Mouse (Mus musculus) gastrocnemius, postnatal 14 days (tissue): ENCODE data around the gene Trappc10. TPM values are rescaled to one million over a fixed set of nuclear protein-coding genes. Genes with fewer than 3 reads are reported as not detected.

ENCODE experiments used
- DNase-seq: peaks from one replicate; pipeline ENCODE4 v3.0.0; 2021; ENCODE audit warnings: mixed read lengths
- intact Hi-C: fragments of 180-260 bp; cut with DNase I; formaldehyde crosslinking; loops from one replicate; pipeline ENCODE4 v1.15.1; 2025; ENCODE audit warnings: low total_unique reads
- total RNA-seq, 2 experiments: library from RNA; stranded (reverse); gene quantifications; 2 replicates each; pipeline ENCODE4 v1.2.3; 2021

The Trappc10 gene
- total RNA-seq, 2 experiments from 2014 or later = 30.3 to 31.7 TPM

DNA sequence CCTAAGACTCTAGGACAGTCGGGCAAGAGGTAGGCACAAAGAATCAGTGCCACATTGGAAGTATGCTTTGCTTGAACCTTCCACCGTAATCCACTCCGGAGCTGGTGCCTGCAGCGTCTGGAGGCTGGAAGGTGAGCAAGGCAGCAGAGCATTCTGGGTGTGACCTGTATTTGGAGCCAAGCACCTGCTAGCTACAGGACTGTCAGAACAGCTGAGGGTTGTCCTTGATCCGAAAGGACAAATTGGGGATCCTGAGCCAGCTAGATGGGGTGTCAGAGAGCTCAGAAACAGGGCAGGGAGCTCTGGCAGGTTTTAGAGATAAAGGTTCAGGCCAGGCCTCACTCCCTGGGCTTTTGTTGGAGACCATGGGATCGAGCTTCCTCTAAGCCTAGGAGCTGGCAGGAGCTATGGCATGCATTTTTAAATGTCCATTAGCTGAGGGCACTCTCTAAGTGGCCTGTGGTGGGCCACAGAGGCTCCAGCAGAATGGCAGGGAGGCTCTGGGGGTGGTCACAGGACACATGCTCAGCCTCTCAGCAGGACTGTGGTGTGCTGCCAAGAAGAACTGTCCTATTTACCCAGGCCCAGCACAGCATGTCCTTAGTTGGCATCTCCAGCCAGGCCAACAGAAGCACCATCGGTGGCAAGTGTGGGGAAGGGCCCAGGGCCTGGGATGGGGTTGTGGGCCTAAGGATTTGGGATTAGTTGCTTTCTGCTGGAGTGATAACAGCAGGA, 16.6 kb upstream of the Trappc10 start:
- DNase-seq = peak; percentile 53
- intact Hi-C loops = no loop called here

DNA sequence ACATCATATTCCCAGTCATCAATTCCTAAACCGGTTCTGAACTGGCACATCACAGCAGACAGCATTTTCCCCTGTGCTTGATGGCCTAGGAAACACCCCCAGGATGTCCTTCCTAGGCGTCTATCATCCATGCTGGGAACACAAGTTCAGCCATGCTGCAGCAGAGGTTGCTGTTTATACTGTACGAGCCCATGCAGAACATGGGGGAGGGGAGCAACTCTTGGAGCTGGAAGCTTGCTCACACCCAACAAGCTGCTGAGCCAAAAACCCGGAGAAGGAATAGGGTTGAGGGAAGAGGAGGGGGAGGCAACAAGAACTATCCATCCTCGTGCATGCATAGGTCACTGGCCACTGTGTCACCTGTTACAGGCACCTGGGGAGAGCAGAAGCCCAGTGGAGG, 15.9 kb upstream of the Trappc10 start:
- no peak for DNase-seq
- intact Hi-C loops = no loop called here

DNA sequence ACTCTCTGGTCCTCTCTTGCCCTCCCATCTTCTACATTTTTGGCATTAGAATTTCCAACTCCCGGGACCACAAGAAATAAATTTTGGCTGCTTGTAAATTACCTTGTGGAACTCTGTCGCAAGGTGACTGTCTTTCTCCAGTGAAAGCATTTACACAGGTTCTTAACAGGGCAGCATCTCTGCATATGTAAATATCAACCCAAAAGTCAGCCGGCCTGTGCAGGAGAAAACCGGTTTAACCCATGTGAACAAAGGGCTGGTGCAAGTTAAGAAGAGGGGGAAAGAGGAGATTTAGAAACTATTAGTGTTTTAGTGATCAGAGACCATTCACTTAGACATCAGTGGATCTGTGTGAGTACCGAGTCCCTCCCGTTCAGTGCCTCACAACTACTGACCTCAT, 15.3 kb upstream of the Trappc10 start:
- intact Hi-C loops = no loop called here
- DNase-seq = no peak

DNA sequence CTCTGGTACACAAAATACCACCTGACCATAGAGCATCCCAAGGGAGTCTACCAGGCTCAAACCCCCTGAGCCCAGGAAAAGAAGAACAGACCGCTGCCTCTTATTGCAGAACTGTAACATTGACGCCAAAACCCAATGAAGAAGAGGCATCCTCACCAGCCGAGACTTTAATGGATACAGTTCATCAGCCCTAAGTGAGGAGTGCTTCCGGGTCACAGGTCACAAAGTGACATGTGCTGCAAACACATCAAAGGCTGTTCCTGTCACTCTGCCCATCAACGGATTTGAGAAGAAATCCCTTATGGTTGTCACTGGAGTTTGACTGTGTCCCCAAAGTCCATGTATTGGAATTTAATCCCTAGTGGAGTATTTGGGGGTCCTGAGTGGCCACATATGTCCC, 14.8 kb upstream of the Trappc10 start:
- no peak for DNase-seq
- intact Hi-C loops = no loop called here

DNA sequence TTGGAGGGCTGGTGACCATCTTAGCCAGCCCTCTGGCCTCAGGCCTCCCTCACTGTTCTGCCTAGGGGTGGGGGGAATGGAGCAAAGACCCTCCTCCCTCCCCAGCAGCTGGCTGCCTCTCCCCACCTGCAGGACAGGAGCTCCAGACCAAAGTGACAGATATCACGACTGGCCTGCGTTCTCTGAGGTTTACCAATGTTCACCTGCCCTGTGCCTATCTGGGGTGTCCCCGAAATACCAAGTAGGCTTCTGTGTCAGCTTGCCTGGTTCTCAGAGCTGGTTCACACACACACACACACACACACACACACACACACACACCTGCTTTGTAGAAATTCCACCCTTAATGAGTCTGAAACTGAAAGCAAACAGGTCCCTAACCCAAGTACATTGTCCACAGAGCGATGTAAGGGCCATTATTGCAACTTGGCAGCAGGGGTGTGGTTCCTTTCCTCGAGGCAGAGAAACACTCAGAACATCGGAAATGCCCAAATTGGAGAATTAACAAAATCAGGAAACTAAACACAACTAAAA, 13.8 kb upstream of the Trappc10 start:
- intact Hi-C loops = no loop called here
- no peak for DNase-seq

DNA sequence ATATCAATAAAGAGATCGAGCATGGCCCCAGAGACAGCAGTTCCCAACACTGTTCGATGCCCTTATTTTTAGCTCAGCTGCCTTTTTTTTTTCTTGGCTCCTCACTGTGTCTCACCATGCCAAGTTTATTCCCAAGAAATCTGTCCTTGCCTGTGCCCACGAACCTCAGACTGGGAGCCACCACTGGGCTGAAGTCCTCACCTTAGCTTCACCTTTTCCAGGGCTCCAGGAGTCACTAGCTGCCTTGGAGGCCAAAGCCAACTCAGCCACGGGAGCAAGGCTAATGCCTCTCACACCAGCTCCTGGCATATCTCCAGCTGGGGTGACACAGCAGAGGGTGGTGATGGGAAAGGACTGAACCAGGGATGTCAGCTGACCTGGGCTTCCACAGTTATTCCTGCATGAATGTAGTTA, 11.2 kb upstream of the Trappc10 start:
- intact Hi-C loops = no loop called here
- peak; percentile 42 for DNase-seq

DNA sequence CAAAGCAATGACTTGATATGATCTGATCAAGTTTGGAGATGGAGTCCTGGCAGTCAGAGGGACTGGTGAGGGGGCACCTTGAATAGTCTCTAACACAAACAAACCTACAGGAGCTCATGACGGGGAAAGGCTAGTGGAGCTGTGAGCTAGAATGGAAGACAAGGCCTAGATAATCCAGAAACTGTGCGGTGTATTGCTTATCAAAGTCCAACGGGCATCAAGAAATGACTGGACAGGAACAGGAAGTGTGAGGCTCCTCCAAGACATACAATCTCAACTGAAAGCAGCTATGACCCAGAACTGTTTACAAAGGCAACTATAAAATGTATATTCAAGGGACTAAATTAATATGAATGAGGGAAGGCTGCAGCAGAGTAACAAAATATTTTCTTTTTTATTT, 2.8 kb upstream of the Trappc10 start:
- no peak for DNase-seq
- intact Hi-C loops = no loop called here

DNA sequence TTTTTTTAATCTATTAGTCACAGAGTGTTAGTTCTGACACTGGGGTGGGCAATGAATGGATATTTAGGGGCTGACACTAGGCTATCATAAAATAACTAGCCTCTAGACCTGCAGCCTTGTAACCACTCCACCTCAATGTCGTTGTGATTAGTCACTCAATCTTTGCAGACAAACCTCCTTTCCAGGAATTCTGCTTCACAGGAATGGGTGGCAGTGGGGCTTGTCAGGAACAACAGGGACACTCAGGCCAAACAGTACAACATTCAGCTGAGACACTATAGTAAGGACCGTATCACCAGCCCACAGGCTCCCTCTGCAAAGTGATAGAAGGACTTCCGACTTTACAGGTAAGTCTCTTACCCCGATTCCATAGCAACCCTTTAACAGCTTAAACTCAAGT, 2.3 kb upstream of the Trappc10 start:
- intact Hi-C loops = no loop called here
- no peak for DNase-seq

DNA sequence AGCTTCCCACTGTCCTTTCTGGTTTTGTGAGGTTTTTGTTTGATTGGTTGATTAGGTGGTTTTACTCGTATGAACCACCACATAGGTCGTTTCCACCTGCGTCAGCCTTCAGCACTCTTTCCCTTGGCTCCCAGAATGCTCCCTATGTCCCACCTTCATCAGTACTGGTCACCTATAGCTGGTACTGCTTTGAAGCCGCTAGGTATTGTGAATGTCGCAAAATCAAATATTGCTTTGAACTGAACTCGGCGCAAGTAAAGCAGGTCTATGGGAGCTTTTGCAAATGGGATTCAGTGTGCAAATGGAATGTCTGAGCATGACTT, 745 bp upstream of the Trappc10 start:
- DNase-seq = no peak
- intact Hi-C loops = no loop called here

DNA sequence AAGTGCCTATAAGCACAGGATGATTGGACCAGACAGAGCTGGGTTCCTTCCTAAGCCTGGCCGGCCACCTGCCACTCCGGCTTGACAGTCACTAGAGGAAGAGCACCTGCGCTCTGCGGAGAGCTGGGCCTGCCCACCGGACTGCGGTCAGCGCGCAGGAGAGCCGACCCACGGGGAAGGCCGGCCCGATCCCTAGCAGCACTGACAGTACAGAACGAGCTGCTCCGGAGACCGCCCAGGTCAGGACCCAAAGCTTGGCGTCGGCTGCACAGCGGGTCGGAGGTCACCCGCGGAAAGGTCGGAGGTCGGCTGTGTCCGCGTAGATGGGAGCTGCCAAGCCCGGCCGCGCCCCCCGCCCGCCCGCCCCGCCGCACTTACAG, 393 bp downstream of the Trappc10 start:
- peak; percentile 41 for DNase-seq
- intact Hi-C loops = no loop called here

DNA sequence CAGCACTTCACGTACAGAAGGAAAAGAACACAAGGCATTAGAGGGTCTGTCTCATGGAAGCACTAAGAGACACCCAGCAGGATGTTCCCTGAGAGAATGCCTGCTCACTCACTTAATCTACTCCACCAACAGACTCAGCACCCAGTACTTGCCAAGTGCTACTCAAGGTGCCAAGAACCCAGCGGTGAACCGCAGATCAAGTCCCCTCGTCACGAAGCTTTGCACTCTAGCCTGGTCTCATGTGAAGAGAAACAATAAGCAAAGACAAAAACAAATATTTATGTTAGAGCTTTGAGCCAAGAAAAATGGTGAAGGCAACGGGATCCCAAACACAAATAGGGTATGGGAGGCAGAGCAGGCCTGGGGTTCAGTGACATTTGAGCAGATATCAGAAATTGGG, 5.5 kb downstream of the Trappc10 start:
- intact Hi-C loops = no loop called here
- DNase-seq = no peak

DNA sequence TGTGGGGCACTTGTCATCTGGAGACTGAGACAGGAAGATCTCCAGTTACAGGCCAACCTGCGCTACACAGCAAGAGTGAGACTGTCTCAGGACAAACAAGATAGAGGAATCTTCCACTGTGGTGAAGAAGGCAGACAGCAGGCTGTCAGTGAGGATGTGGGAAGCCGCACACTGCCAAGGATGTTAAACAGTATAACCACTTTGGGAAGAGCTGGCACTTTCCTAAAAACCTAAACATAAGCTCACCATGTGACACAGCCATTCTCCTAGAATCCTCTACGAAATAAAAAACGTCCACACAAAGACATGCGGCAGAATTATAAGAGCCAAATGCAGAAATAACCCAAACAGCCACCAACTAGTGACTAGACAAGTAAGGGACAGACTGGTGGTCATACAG, 6.1 kb downstream of the Trappc10 start:
- intact Hi-C loops = no loop called here
- DNase-seq = no peak

DNA sequence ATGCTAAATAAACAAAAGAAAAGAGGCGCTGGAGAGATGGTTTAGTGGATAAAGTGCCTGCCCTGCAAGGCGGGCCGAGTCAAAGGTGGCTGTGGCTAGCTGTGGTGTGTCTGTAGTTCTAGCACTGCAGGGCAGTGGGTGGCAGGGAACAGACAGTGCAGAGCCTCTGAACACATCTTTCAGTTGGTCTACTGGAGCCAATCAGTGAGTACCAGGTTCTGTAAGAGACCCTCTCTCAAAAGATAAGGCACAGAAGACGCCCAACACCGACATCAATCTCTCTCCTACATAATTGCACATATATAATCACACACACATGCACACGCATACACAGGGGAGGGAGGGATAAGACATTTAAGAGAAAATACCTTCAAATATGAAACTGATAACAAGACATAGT, 6.6 kb downstream of the Trappc10 start:
- intact Hi-C loops = no loop called here
- no peak for DNase-seq

DNA sequence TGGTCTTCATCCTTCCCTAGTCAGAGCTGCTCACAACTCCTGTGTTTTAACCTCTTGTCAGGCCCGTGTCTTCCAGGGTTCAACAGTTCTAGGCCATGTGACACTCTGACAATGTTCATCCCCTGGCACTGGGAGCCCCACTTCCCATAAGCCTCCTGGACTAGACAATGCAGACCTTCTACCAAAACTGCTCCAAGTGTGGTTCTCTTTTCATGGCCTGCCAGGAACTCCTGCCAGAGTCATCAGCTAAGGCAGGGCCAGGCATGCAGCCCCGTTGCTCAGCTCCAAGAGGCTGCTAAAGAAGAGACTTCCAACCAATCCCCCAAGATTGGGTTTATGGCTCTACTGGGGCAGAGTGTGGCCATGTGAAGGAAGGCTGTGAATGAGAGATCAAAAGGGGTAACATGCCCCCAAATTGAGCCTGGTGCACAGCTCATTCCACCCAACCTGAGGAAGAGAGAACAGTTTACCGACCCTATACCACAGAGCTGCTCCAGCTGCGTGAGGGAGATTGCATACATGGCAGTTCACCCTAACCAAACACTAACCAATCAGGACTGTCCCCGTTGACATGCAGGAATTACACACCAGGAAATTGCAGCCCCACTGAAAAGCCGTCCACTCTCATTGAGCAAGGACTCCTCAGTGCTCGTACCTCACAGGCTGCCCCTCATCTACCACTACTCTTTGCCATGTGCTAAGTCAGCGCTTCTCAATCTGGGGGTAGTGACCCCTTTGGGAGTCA, 7.4 kb downstream of the Trappc10 start:
- DNase-seq = no peak
- intact Hi-C loops = no loop called here

DNA sequence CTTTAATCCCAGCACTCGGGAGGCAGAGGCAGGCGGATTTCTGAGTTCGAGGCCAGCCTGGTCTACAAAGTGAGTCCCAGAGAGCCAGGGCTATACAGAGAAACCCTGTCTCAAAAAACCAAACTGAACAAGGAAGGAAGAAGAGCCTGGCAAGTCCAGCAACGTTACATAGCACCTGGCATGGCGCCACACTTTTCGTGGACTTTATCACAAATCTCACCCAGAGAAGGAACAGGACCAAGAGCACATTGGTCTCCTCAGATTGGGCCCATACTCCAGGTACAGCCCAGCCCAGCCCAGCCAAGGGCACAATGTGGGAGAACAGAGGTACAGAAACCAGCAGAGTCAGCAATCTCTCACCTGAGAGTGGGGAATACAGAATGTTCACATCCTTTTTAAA, 10.7 kb downstream of the Trappc10 start:
- intact Hi-C loops = no loop called here
- DNase-seq = no peak

DNA sequence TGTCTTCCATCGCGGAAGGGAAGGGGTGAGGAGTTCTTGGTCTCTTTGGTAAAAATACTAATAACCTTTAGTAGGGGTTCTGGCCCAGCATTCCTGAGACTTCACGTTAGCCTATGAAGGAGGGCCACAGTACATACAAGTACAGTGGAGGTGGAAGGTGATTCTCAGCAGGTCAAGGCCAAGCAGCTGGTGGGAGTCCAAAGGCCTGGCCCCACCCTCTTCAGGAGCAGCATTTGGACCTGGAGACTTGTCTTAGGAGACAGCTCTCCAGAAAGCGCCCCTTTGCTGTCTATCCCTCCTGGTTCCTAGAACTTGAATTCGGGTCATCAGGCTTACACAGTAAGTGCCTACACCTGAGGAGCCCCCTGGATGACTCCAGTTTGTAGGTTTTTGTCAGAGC, 11.3 kb downstream of the Trappc10 start:
- intact Hi-C loops = no loop called here
- DNase-seq = no peak

DNA sequence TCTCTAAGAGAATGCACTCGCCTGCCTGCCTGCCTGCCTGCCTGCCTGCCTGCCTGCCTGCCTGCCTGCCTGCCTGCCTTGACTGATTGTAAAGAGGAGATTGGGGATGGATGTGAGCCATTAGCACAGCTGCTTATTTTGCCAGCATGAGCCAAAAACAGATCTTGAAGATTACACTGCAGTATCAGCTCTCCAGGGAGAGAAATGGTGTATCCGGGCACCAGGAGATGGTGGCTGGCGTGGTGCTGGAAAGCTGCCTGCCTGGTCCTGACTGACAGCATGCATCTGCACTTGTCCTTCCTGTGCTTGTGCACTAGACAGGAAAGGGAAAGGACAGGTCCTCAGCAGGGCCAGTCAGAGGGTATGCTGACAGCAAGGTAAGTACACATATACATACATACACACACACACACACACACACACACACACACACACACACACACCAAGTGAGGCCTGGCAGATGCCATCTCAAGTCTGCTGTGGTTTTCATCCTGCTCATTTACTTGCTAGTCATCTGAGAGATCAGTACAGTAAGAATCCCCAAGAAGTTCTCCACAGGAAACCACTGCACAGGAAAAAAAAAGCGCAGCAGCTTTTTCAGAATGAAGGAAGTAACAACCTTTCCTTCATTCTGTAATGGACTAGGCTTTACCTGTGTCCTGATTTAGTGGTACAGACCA, 12.0 kb downstream of the Trappc10 start:
- DNase-seq = peak; percentile 49
- intact Hi-C loops = no loop called here

DNA sequence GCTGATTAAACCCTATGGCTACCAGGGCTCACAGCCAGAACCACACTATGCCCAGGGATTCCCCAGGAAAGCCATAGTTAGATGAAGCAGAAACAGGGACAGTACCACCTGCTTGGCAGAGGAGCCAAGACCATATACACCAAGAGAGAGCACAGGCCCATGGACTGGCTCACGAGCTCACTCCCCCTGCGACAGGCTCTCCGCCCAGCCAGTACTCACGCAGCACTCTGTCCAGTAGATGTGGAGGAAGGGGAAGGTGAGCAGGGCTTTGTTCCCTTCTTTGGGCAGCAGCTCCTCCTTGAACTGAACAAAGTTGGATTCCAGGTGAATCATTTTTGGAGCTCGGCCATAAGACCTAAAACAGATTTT, 15.9 kb downstream of the Trappc10 start:
- DNase-seq = no peak

DNA sequence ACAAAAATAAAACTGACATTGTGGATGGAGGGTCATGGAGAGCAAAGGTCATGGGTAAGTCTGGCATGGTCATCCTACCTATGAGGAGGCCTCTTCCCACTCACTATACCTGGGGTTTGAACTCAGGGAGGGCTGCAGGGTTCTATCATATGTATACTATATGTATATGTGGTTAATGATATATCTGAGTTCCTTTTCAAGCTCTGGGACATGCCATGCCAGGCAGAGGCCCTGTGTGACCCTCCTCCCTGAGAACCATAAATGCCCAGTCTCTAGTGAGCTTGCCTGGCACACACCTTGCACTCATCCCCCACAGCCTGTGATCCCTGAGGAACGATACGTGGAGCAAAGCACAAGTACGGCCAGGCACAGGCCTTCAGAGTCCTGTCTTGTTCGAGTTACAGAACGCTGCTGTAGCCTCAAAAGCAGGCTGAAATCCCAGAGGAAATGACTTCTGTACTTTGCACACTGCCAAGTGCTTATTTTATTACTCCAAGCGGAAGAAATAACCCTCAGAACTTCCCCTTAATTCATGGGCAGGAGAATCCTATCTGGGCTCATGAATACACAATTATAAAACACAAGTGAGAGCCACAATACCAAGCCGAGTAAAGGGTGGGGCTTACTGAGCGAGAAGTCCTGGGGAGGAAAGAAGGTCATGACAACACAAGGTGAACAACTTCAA, 16.4 kb downstream of the Trappc10 start:
- no peak for DNase-seq
- intact Hi-C loops = no loop called here

More for the DNA sequence above, 15.9 kb downstream of the Trappc10 start:
- intact Hi-C loops = no loop called here

DNA sequence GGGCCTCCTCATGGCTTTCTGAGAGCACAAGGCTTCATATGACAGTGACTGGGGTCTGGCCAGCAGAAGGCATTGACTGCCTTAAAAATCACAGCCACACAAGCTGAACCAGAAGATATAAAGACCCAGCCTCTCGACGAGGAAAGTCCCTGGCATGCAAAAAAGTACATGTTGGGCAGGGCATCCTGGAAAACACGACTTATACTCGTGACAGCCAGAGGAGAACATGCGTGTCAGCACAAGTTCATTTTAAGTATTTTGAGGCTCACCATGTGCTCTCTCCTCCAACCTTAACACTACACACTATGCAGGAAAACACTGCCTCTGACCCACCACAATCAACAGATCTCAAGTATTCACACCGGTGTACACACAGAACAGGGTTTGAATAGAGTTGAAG, 20.3 kb downstream of the Trappc10 start:
- DNase-seq = no peak
- intact Hi-C loops = no loop called here
